Mouse (Mus musculus): Measurements from ENCODE around the gene Stk11ip. TPM values are rescaled to one million over a fixed set of nuclear protein-coding genes. Genes with fewer than 3 reads are reported as not detected.
A peak's percentile ranks its signal among the peaks of the same experiment; 100 is the strongest.

Stk11ip gene
- total and polyA plus RNA-seq, 2 experiments from 2014 or later: 16.9 to 32.7 TPM

GRCm38 (mm10) chr1:75499441-75499840 lies 21.9 kb upstream of the Stk11ip start:
- DNase-seq (ENCODE audit: low spot score): no peak
- 84% methylated on average over 7 of the region's 7 CpGs for WGBS
- no peak overlapping the region for H3K27ac ChIP-seq (ENCODE audit: low read depth, low read length)
- ATAC-seq (ENCODE audit: low FRiP score): no peak
- TF ChIP-seq CTCF (IDR thresholded peaks at IDR 0.05): 0 out of 2 replicates have a peak, but pooled peaks have one; percentile 10
- no peak overlapping the region for H3K4me2 ChIP-seq (ENCODE audit: low read depth, low read length, poor library complexity, severe bottlenecking)
- H3K9me3 ChIP-seq (ENCODE audit: low read length): no peaks in the 10 kb centered on the region
- no peak overlapping the region for H3K9ac ChIP-seq (replicated peaks; ENCODE audit: low read length, poor library complexity, severe bottlenecking)
- no peak overlapping the region for H3K4me3 ChIP-seq (ENCODE audit: low read depth, low read length)
- H3K4me1 ChIP-seq (ENCODE audit: insufficient read depth, low read length): no peaks in the 10 kb centered on the region
- peaks cover 31% of the 10 kb centered on the region for H3K36me3 ChIP-seq (ENCODE audit: insufficient read depth, low read length)
- no peaks in the 10 kb centered on the region for H3K27me3 ChIP-seq (ENCODE audit: insufficient read depth, low read length)

GRCm38 (mm10) chr1:75501905-75502304 lies 19.4 kb upstream of the Stk11ip start:
- WGBS: 98% methylated on average over 9 of the region's 9 CpGs
- no peak for TF ChIP-seq CTCF (IDR thresholded peaks at IDR 0.05)

GRCm38 (mm10) chr1:75502945-75503650 lies 18.2 kb upstream of the Stk11ip start:
- Histone ChIP-seq H3K27ac (ENCODE audit: low read depth, low read length) (no peak overlapping the region), H3K27me3 (ENCODE audit: insufficient read depth, low read length) (no peaks in the 10 kb centered on the region), H3K9ac (replicated peaks; ENCODE audit: low read length, poor library complexity, severe bottlenecking) (no peak overlapping the region), H3K4me1 (ENCODE audit: insufficient read depth, low read length) (peaks cover 4% of the 10 kb centered on the region; the same call in 1 of the 2 replicates), H3K4me3 (ENCODE audit: low read depth, low read length) (no peak overlapping the region), H3K36me3 (ENCODE audit: insufficient read depth, low read length) (peaks cover 26% of the 10 kb centered on the region), H3K9me3 (ENCODE audit: low read length) (no peaks in the 10 kb centered on the region), H3K4me2 (ENCODE audit: low read depth, low read length, poor library complexity, severe bottlenecking) (no peak overlapping the region)
- ATAC-seq (ENCODE audit: low FRiP score): no peak
- no peak for DNase-seq (ENCODE audit: low spot score)
- no peak for TF ChIP-seq CTCF (IDR thresholded peaks at IDR 0.05)
- WGBS: 89% methylated on average over 25 of the region's 25 CpGs

More at GRCm38 (mm10) chr1:75501905-75502304, 19.4 kb upstream of the Stk11ip start:
- Histone ChIP-seq H3K4me3 (ENCODE audit: low read depth, low read length) (no peak overlapping the region), H3K27ac (ENCODE audit: low read depth, low read length) (no peak overlapping the region), H3K4me1 (ENCODE audit: insufficient read depth, low read length) (peaks cover 1% of the 10 kb centered on the region; the same call in 1 of the 2 replicates), H3K36me3 (ENCODE audit: insufficient read depth, low read length) (peaks cover 31% of the 10 kb centered on the region), H3K27me3 (ENCODE audit: insufficient read depth, low read length) (no peaks in the 10 kb centered on the region), H3K9ac (replicated peaks; ENCODE audit: low read length, poor library complexity, severe bottlenecking) (no peak overlapping the region), H3K4me2 (ENCODE audit: low read depth, low read length, poor library complexity, severe bottlenecking) (no peak overlapping the region), H3K9me3 (ENCODE audit: low read length) (no peaks in the 10 kb centered on the region)
- no peak for ATAC-seq (ENCODE audit: low FRiP score)
- DNase-seq (ENCODE audit: low spot score): no peak

GRCm38 (mm10) chr1:75503651-75503980 lies 17.7 kb upstream of the Stk11ip start:
- no peak overlapping the region for H3K9ac ChIP-seq (replicated peaks; ENCODE audit: low read length, poor library complexity, severe bottlenecking)
- no peaks in the 10 kb centered on the region for H3K27me3 ChIP-seq (ENCODE audit: insufficient read depth, low read length)
- no peak overlapping the region for H3K4me2 ChIP-seq (ENCODE audit: low read depth, low read length, poor library complexity, severe bottlenecking)
- 80% methylated on average over 23 of the region's 23 CpGs for WGBS
- H3K36me3 ChIP-seq (ENCODE audit: insufficient read depth, low read length): peaks cover 22% of the 10 kb centered on the region
- no peak for TF ChIP-seq CTCF (IDR thresholded peaks at IDR 0.05)
- DNase-seq (ENCODE audit: low spot score) (no peak), ATAC-seq (ENCODE audit: low FRiP score) (no peak)
- no peaks in the 10 kb centered on the region for H3K9me3 ChIP-seq (ENCODE audit: low read length)
- H3K27ac ChIP-seq (ENCODE audit: low read depth, low read length): no peak overlapping the region
- H3K4me3 ChIP-seq (ENCODE audit: low read depth, low read length): no peak overlapping the region
- H3K4me1 ChIP-seq (ENCODE audit: insufficient read depth, low read length): peaks cover 4% of the 10 kb centered on the region; the same call in 1 of the 2 replicates

GRCm38 (mm10) chr1:75504256-75505045 lies 16.9 kb upstream of the Stk11ip start:
- no peak for TF ChIP-seq CTCF (IDR thresholded peaks at IDR 0.05)
- Histone ChIP-seq H3K4me2 (ENCODE audit: low read depth, low read length, poor library complexity, severe bottlenecking) (peak overlapping the region; percentile 88), H3K9ac (replicated peaks; ENCODE audit: low read length, poor library complexity, severe bottlenecking) (peak overlapping the region; percentile 93), H3K36me3 (ENCODE audit: insufficient read depth, low read length) (peaks cover 16% of the 10 kb centered on the region), H3K4me3 (ENCODE audit: low read depth, low read length) (peak overlapping the region; percentile 81), H3K4me1 (ENCODE audit: insufficient read depth, low read length) (peaks cover 4% of the 10 kb centered on the region; the same call in 1 of the 2 replicates), H3K27ac (ENCODE audit: low read depth, low read length) (peak overlapping the region; percentile 92), H3K9me3 (ENCODE audit: low read length) (no peaks in the 10 kb centered on the region), H3K27me3 (ENCODE audit: insufficient read depth, low read length) (no peaks in the 10 kb centered on the region)
- no peak for DNase-seq (ENCODE audit: low spot score)
- ATAC-seq (ENCODE audit: low FRiP score): no peak
- WGBS: 64% methylated on average over 9 of the region's 9 CpGs
